Mouse (Mus musculus): ENCODE measurements around the gene Brat1. TPM values are rescaled to one million over a fixed set of nuclear protein-coding genes. Genes with fewer than 3 reads are reported as not detected.

Brat1 gene
- total RNA-seq, 2 experiments from 2014 or later = 17.6 to 17.8 TPM

DNA sequence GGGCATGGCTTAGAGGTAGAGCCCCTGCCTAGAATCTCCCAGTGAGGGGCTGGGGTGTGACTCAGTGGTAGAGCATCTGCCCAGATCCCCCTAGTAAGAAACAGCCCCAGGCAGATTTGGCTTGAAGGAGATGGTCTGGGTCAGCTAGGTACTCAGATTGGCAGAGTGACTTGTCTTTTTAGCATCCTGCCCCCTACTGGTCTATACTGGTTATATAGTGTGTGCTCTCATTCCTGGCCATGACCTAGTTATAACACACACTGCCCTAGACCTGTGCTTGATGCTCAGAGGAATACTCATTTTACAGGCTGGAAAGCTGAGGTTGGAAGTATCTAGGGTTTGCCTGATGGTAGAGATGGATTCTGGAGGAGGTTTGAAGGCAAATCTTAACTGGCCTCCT lies 37.1 kb downstream of the Brat1 start:
- DNase-seq (ENCODE audit: low spot score in 2 of 2) = no peak

DNA sequence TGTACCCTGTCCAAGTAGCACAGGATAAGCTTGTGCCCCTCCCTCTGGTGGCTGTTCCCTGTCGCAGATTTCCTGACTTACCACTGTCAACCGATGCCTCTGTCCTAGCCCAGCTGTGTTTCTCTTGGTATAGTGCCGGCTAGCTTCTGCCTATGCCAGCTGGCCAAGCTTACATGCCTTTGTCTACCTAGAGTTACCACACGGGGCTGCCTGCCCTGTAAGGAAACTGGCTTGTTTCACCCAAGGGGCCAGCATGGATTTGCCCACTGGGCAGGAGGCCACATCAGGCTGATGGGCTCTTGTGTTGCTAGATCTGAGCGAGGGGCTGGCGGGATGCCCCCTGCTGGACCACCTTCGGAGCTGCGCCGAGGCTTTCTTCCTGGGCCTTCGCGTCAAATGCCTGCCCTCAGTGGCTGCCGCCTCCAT lies 38.9 kb downstream of the Brat1 start:
- no peak for DNase-seq (ENCODE audit: low spot score in 2 of 2)

DNA sequence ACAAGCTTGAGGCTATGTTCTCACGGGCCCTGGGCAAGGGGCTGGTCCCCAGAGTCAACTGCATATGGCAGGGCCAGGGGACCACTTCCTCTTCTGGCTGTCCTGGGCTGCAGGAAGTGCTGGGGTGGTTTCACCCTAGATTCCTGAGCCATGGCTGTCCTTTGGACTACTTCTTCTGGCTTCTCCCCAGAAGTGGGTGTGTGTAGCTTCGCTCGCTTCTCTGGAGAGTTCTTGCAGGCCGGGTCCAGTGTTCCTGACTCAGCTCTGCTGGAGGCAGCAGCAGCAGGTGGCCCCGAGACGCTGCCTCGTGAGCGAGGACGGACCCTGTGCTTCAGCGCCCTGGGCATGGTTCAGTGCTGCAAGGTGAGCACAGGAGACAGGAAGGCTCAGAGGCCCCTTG lies 43.6 kb downstream of the Brat1 start:
- DNase-seq (ENCODE audit: low spot score in 2 of 2) = no peak

DNA sequence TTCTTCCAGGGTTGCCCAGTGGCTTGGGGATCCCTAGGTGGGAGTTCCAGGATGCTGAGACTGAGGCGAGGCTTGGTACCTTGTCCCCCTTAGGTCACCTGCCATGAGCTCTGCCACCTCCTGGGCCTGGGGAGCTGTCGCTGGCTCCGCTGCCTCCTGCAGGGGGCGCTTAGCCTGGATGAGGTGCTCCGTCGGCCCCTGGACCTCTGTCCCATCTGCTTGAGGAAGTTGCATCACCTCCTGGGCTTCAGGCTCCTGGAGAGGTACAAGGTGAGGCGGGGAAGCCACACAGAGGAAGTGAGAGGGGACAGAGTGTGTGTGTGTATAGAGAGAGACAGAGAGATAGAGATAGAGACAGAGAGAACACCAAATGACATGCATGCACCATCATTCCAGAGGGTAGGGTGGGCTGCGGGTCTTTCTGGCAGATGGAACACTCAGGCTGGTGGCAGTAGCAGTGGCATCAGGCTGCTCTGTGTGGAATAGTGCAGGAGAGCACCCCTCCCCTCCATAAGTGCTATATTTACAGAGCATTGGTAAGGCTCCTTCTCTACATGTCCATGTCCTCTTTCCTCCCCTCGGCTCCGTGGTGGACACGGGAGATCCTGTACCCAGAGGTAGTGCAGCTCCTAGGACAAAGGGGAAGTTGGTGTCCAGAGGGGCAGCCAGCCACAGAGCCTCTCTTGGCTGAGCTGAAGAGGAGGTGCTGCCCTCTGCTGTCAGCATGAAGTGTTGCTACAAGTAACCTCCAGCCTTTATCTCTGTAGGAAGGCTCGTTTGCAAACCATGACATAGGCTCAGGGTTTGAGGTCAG lies 44.5 kb downstream of the Brat1 start:
- peak; percentile 72 to 74 for DNase-seq (ENCODE audit: low spot score in 2 of 2)

DNA sequence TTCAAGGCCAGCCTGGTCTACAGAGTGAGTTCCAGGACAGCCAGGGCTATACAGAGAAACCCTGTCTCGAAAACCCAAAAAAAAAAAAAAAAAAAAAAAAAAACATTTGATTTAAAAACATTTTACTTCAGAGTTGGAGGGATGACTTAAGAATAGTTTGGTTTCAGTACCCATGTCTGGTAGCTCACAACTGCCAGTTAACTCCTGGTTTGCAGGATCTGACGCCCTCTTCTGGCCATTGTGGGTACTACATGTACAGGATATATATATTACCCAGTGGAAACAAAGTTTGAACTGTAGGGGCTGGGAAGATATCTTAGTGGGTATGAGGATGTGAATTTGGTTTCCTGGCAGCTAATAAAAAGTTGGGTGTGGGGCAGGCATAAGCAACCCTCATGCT lies 46.1 kb downstream of the Brat1 start:
- peak; percentile 37 to 60 for DNase-seq (ENCODE audit: low spot score in 2 of 2)

DNA sequence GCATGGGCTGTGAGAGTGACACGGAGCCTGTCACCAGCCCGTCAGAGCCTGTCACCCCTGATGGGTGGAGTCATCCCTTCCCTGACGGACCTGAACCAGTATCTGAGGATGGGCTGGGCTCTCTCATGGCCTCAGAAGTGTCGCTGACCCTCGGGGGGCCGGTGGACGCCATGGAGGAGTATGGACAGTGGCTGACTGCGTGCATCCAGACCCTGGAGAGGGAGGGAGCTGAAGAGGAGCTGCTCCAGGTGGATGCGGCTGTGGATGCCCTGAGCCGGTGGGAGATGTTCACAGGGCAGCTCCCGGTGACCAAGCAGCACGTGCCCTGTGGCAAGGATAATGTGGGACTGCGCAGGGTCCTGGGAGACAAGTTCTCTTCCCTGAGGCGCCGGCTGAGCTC lies 47.2 kb downstream of the Brat1 start:
- no peak for DNase-seq (ENCODE audit: low spot score in 2 of 2)

DNA sequence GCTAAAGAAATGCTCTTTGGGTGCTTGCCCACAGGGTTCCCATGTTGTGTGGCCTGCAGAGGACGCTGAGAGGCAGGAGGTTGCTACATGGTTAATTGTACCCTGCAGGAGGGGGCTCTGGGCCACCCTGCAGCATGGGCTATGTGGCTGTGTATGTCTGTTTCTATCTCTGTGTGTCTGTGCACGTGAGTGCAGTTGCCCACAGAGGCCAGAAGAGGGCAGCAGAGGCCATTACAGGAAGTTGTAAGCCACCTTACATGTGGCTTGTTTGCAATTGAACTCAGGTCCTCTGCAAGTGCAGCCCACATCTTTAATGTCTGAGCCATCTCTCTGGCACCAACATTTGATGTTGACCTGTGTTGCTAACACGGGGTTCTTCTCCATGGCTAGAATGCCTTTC lies 47.8 kb downstream of the Brat1 start:
- DNase-seq (ENCODE audit: low spot score in 2 of 2) = no peak

DNA sequence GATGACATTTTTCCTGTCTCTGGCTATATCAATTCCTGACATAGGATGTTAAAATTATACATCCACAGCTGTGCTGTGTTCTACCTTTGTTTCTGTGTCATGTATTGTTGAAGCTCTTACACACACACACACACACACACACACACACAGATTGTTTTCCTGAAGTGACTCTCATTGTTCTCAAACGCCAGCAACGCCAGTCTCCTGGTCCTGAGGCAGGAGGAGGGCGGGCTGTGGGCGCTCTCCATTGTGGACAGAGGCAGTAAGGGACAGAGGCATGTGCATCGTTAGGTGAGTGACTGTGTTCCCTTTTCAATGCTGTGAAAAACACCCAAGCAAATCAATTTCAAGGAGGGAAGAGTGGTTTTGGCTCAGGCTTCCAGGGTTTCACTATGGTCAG lies 48.4 kb downstream of the Brat1 start:
- no peak for DNase-seq (ENCODE audit: low spot score in 2 of 2)

DNA sequence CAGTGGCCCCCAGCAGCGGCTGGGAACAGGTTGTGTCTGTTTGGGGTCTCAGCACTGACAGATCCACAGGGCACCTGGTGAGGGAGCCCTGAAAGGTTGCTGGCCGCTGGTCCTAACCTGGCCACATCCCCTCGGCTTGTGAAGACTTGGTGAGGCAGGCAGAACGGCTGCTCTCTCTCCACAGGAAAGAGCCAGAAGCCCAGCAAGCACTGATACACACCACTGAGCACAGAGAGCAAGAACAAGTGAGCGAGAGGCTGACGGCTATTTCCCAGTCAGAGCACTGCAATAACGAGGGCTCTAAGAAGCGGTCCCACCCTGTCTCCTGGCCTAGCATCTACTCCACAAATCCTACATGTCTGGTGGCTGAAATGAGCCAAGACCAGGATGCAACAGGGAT lies 54.1 kb downstream of the Brat1 start:
- DNase-seq (ENCODE audit: low spot score in 2 of 2) = no peak

DNA sequence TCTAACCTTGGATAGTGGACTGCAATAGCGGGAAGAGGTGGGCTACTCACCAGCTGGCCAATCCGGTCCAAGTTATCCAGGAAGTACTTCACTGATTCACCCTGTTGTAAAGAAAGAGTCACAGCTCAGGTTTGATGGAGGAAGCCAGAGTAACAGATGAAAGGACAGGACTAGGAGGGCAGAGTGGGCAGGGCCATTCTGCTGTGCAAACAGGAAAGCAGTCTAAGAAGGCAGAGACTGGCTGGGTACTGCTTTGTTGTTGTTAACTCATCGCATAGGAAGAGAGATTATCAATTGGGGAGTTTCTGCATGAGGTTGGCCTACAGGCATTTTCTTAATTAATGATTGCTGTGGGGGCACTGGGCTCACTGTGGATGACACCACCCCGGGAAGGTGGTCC lies 57.7 kb downstream of the Brat1 start:
- no peak for DNase-seq (ENCODE audit: low spot score in 2 of 2)

DNA sequence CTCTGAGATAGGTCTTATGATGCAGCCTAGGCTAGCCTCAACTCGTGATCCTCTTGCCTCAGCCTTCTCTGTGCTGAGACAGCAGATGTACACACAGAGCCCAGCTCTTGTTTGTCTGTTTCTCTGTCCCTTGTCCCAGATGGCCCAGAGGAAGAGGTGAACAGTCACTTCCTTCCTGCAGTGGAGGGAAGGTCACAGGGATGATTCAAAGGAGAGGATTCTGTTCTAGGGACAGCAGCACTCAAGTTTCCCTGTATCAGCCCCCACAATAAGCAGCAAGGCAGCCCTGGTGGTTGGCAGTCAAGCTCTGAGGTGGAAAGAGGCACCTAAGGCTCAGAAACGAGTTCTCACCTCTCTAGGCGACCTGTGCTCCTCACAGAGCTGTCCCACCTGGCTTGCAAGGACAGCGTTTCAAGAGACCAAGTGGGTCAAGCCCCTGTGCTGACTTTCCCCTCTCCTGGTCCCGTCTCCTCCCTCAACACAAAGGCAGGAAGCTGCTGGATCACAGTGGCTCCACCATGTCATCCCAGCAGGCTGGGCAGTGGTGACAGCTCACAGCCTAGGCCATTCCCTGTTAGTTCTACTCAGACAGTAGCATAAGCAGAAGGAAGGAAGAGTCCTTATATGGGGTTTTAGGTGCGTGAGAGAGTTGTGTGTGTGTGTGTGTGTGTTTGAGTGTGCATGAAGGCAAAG lies 60.3 kb downstream of the Brat1 start:
- no peak for DNase-seq (ENCODE audit: low spot score in 2 of 2)

DNA sequence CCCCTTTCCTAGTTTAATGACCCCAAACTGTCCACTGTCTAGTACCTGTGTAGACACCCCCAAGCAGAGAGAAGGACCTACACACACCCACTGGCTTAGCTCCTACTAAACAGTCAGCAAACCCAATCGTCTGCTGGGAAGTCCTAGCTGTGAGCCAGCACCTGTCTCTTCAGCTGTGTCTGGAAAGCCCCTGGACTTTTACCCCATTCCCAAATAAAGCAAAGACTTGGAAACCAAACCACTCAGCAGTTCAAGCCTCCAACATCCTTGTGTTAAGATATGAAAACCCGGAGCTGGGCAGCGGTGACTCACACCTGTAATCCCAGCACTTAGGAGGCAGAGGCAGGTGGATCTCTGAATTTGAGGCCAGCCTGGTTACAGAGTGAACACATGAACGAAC lies 61.8 kb downstream of the Brat1 start:
- DNase-seq (ENCODE audit: low spot score in 2 of 2) = no peak

DNA sequence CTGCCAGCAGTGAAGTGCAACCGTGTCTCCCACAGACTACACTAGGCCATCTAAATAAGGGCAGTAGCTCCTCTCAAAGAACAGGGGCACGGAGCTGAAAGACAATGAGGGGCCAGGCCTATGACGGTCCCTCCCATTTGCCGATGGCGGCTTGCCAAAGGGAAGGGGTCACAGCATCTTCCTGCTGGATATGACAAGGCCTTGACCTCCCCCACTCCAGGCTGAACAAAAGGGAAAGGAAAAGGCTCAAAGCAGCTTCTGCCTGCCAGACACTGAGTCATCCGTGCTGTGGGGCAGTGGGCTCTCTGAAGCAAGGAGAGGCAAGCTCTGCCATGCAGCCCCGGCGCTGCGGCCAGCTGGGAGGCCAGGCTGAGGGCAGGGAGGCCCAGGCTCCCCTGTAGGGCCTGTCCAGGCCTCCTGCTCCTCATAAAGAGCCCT lies 62.9 kb downstream of the Brat1 start:
- DNase-seq (ENCODE audit: low spot score in 2 of 2) = peak; percentile 48 to 55

DNA sequence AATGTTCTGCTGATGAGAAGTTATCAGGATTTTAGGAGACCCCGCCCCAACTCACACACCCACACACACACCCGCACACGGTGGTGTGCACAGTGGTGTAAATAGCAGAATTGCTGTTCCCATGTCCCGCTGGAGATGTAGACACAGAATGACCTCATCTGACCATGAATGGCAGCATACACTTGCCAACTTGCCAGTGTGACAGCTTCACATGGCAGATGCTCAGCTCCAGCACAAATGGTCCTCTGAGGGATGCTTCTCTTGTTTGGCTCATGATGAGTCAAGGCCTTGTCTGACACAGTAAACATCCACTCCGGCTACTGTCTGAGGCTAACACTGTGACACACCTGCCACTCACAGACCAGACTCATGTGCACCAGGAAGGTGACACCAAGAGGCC lies 63.5 kb downstream of the Brat1 start:
- peak; percentile 44 for DNase-seq (ENCODE audit: low spot score in 2 of 2)

Other genes with a start within 250 kb of the Brat1 start
- 10 to 100 TPM; 16.2 to 17.4 TPM for gene Chst12, start 199.5 kb upstream of the Brat1 start, total RNA-seq (2021)
- gene Grifin, start 139.9 kb upstream of the Brat1 start, total RNA-seq (2021) = not detected
- gene Lfng, start 97.7 kb upstream of the Brat1 start, total RNA-seq (2021) = 10 to 100 TPM; 17.0 to 17.1 TPM
- gene Ttyh3, start 56.0 kb upstream of the Brat1 start, total RNA-seq (2021) = 100 to 1,000 TPM; 202 to 209 TPM
- gene Iqce, start 2.6 kb upstream of the Brat1 start, total RNA-seq (2021) = 10 to 100 TPM; 46.5 to 55.3 TPM
- gene Amz1, start 19.1 kb downstream of the Brat1 start, total RNA-seq (2021) = 10 to 100 TPM; 17.7 to 22.3 TPM
- gene Gna12, start 125.4 kb downstream of the Brat1 start, total RNA-seq (2021) = 10 to 100 TPM; 61.3 to 71.0 TPM

All from left cerebral cortex, adult 18-20 months (tissue).